ENCODE assay signal across 9 mouse cellular contexts in the genomic region with DNA sequence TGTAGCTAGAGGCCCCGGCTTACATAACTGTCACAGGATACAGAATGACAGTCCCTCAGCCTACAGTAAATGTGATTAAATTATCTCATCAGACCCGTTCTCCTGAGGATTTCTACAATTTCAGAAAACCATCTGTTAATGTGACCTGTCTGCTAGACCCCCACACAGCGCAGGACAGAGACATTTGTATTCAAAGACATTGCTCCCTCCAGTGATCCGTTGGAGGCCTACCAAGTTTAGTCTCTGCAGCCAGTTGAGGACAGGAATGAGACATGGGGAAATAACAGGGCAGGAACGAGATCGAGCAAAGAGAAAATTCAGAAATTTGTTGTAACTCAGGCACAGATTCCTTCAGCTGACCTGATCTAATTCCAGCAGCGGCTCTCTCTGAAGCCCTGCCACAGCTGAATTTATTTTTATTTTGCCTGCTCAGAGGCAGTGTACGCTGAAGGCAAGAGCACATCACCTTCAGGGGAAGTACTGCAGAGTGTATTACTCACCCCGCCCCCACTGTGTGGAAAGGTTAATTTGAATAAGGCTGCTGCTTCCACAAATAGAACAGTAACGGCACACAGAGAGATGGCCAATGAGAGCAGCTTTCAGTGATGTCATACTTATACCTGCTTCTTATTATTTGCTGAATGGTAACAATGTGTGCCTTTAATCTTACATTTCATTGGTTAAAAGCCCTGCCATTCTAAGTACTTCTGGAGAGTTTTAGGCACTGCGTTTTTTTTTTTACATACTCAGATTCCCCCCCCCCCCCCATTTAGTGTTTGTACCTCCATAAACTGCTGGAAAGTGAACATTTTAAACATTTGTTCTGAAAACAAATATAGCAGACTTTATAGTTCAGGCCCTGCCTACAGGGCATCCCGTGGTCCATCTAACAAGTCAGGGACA.
DNase-seq lines count a peak whose midpoint lies in the region; ATAC-seq lines count a peak whose summit lies in the region.
"Had no signal": no experiment of that assay in that cellular context is flagged by ENCODE, and none has a peak within 500 bp of the region (broad histone marks: within the 10 kb centered on the region; RNA-seq: fewer than 3 reads in every experiment).

No protein-coding gene starts in this region.

- DNase-seq in layer of hippocampus, adult 11-12 months (ENCODE audit: low spot score): peak; percentile 74
- no peak for DNase-seq in layer of hippocampus, adult 9-10 months (ENCODE audit: low spot score)
- peak; percentile 71 for DNase-seq in embryo, embryonic 10.5 days (ENCODE audit: low spot score)
- peak; percentile 80 to 91 for DNase-seq in left cerebral cortex, postnatal 14 days (ENCODE audit: low spot score in 2 of 2)
- DNase-seq in telencephalon, adult 2 months (ENCODE audit: low read depth, low spot score): peak; percentile 91

- H3K4me1 ChIP-seq in intestine, embryonic 15.5 days (replicated peaks): peaks cover 12% of the 10 kb centered on the region
- peaks cover 41% of the 10 kb centered on the region for H3K4me1 ChIP-seq in midbrain, embryonic 16.5 days (ENCODE audit: control insufficient read depth, insufficient read depth, low read length)

- H3K36me3 ChIP-seq in intestine, embryonic 15.5 days: no peaks in the 10 kb centered on the region
- H3K36me3 ChIP-seq in midbrain, embryonic 16.5 days (ENCODE audit: control insufficient read depth, insufficient read depth, low read length): no peaks in the 10 kb centered on the region

- WGBS in intestine, embryonic 15.5 days: 49% methylated on average over 12 of the region's 12 CpGs
- whole genome bisulfite sequencing in midbrain, embryonic 16.5 days: 22% methylated on average over 12 of the region's 12 CpGs

- H3K4me2 ChIP-seq in intestine, embryonic 15.5 days (replicated peaks): no peak overlapping the region
- peak overlapping the region; percentile 47 for H3K4me2 ChIP-seq in midbrain, embryonic 16.5 days (ENCODE audit: low read length)

- H3K27me3 ChIP-seq in intestine, embryonic 15.5 days (replicated peaks): no peaks in the 10 kb centered on the region
- no peaks in the 10 kb centered on the region for H3K27me3 ChIP-seq in midbrain, embryonic 16.5 days (ENCODE audit: control insufficient read depth, insufficient read depth, low read depth, low read length)

- ATAC-seq in granulocyte monocyte progenitor cell, adult 5-6 weeks (replicated peaks; ENCODE audit: poor library complexity, severe bottlenecking): peak; percentile 91
- ATAC-seq in intestine, embryonic 15.5 days: peak; percentile 62
- ATAC-seq in midbrain, embryonic 16.5 days: peak; percentile 92

- intact Hi-C loops in left cerebral cortex, postnatal 14 days (cut with DNase I): loop anchor here (2.0 kb wide), 1 partner anchor 177 kb away; a partner anchor contains a TSS

- H3K4me3 ChIP-seq in intestine, embryonic 15.5 days (replicated peaks): no peak overlapping the region
- H3K4me3 ChIP-seq in midbrain, embryonic 16.5 days (ENCODE audit: low read depth, low read length): peak overlapping the region; percentile 11; the same call in 1 of the 2 replicates

- H3K9ac ChIP-seq in intestine, embryonic 15.5 days: no peak overlapping the region
- peak overlapping the region; percentile 42 for H3K9ac ChIP-seq in midbrain, embryonic 16.5 days (ENCODE audit: low read depth, low read length)

- no peak overlapping the region for H3K27ac ChIP-seq in intestine, embryonic 15.5 days
- H3K27ac ChIP-seq in midbrain, embryonic 16.5 days (ENCODE audit: low read length): peak overlapping the region; percentile 72
- H3K27ac ChIP-seq: macrophage had no signal

- no peaks in the 10 kb centered on the region for H3K9me3 ChIP-seq in intestine, embryonic 15.5 days
- no peaks in the 10 kb centered on the region for H3K9me3 ChIP-seq in midbrain, embryonic 16.5 days (replicated peaks; ENCODE audit: control insufficient read depth, low read length, poor library complexity, severe bottlenecking)
